Mouse (Mus musculus) heart, adult 18-20 months (tissue): ENCODE data around the gene Riok2. TPM values are rescaled to one million over a fixed set of nuclear protein-coding genes. Genes with fewer than 3 reads are reported as not detected.
"Not testable (repeated sequence)": the region's sequence is repeated elsewhere in the genome, so short reads cannot be mapped to it uniquely, and the experiment has no call there.

Source experiments
- DNase-seq, 2 experiments: peaks; one replicate each; pipeline ENCODE4 v3.0.0; 2021 to 2022; ENCODE audit warnings: mixed read lengths in 1 of 2
- long read RNA-seq, 2 experiments: library from polyadenylated mRNA; stranded (forward); transcript quantifications; one replicate each; pipeline ENCODE4 v2.0.0; 2021
- total RNA-seq, 2 experiments: library from RNA; stranded (reverse); gene quantifications; 2 replicates each; pipeline ENCODE4 v1.2.3; 2021

Riok2 gene
- total RNA-seq: 10 to 100 TPM; 16.2 to 16.5 TPM
- long read RNA-seq, experiment 1, transcript Riok2-201 (10 exons, 3,220 nt): major isoform, 8 of 18 reads
- long read RNA-seq, experiment 1, partial matches to known transcripts: 5 of 18 reads
- long read RNA-seq, experiment 1, other reads (novel, unspliced or antisense): 5 of 18 reads
- long read RNA-seq, experiment 2, transcript Riok2-201 (10 exons, 3,220 nt): major isoform, 8 of 15 reads
- long read RNA-seq, experiment 2, partial matches to known transcripts: 4 of 15 reads
- long read RNA-seq, experiment 2, other reads (novel, unspliced or antisense): 3 of 15 reads

DNA sequence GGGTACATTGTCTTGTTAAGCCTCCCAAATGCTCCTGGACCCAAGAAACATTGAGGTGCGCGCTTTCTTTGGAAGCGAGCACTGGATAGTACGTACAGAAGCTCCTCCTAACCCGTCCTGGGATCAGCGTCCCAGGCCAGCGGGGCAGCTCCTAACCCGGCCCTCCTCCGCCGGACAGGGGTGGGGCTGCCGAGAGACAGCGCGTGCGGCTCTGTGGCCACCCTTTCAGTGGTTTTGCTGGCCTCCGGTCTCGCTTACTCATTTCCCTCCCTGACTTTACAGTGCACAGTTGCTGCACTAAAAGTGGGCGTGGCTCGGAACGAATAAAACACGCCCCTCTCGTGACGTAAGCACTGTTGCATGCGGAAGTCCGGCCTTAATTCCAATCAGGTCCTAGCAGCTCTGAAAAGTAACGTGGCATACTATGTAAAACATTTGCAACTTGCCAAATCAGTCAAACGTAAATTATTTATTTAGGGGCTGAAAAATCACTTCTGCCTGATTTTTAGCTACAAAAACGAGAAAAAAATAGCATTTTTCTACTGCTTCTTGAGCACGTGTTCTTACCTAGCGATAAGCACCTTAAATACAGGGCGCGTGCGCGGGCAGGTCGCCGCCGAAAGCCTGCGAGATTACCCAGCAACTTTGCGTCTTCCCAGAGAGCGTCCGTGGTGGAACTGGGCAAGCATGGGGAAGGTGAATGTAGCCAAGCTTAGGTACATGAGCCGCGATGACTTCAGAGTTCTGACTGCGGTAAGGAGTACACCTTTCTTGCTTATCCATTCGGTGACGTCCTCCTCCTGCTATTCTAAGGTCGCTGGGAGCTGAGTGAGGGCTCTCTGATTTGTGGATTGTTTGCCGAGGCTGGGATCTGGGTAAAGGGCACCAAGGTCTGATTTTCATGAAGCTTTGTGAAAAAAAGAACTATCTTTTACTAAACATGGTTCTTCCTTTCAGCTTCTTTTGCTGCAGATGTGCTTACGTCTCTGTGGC is at the start of gene Riok2:
Riok2 (plus strand) TSS at position 392 of the 993 bp plus-strand sequence.
- DNase-seq: peak; percentile 98

DNA sequence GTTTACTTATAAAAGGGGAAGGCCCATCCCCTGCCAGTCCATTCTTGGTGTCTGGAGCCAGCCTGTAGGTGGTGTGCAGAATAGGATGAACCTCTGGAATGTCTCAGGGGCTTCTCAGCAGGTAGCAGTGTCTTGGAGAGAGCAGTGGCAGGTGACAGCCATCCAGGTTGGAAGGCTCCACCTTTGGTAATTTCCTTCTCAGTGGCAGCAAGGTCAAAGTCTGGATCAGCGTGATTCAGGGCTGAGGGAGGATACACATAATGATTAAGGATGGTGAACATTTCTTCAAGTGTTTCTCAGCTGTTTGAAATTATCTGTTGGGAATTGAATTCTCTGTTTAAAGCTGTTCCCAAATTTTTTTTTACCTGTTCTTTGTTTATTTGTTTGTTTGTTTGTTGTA is 48.1 kb upstream of the Riok2 start:
- DNase-seq: not testable (repeated sequence)

DNA sequence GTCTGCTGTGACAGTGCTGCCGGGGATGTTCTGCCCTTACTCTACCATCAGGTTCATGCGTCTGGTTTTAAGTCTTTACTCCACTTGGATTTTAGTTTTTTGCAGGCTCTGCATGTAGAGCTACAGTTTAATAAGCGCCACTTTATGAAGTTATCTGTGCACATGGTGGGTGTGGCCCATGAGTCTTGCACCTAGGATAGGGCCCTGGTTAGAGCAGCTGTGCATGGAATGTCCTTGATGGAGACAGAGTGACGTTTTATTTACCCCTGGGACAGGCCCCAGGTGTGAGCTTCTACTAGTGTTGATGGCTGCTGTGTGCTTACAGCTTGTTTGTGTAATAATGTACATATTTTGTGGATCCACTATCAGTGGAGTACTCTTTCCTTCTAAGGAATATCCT is 47.5 kb upstream of the Riok2 start:
- no peak for DNase-seq

DNA sequence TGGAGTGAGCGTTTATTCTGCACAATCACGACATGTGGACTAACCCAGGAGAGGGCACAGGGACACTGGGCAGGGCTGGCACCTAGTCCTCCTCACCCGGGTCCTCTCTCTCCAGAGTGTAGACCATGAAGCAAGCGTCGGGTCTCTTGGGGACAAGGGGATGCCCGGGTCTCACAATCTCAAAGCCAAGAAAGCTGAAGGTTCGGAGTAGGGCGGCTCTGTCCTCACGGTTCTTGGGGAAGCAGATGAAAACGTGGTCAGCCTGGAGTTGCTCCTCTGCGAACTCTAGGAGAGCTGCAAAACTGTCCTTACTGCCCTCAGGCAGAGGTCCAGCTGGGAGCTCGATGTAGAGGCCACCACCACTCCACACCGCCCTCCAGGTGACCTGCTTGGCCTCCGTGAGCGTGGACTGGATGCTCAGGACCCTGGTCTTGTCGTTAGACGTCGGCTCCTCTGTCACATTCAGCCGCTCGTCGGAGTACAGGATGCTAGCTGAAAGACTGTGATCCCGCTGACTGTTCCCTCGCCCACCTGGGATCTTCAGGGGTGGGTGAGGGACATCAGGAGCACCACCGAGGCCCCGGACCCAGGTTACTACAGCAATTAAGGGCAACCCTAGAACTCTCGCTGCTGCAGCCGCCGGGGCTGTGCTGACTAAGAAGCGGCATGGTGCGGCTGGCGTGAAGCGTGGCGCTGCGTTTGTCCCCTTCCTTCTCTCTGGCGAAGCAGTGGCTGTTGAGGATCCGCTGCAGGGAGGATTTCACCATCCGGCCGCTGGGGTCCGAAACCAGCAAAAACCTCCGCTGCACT is 28.5 kb upstream of the Riok2 start:
- DNase-seq: not testable (repeated sequence)

DNA sequence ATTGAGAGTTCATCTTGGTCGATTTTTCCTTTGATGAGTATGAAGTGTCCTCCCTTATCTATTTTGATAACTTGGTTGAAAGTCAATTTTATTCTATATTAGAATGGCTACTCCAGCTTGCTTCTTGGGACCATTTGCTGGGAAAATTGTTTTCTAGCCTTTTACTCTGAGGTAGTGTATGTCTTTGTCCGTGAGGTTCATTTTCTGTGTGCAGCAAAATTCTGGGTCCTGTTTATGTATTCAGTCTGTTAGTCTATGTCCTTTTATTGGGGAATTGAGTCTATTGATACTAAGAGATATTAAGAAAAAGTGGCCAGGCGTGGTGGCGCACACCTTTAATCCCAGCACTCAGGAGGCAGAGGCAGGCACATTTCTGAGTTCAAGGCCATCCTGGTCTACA is 27.8 kb upstream of the Riok2 start:
- not testable (repeated sequence) for DNase-seq

DNA sequence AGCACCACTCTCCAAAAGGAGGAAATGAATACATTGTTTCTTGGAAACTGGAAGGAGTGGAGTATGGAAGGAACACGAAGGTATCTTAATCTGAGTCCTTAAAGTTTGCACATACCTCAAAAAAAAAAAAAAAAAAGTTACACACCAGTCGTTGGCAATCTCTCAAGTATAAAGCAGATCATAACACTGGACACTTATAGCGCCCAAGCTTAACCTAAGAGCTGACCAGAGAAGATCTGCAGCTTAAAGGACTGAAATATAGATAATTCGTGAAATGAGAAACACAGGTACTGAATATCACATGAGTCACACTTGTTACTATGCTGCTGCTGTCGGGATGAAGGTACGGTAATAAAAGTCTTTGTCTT is 575 bp upstream of the Riok2 start:
- no peak for DNase-seq

DNA sequence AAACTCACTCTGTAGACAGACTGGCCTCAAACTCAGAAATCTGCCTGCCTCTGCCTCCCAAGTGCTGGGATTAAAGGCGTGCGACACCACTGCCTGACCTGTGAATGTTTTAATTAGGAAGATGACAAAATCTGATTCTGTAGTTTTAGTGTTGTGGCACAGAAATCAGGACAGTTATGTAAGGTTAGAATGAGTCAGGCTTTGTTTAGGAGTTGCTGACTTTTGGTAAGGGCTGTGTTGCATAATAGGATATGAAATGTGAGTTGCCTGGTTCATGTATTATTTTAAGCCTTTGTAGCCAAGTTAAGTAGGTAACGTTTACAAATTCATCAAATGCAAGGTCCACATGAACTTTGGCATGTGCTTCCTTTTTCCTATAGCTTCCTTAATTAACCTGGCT is 1.5 kb downstream of the Riok2 start:
- no peak for DNase-seq

DNA sequence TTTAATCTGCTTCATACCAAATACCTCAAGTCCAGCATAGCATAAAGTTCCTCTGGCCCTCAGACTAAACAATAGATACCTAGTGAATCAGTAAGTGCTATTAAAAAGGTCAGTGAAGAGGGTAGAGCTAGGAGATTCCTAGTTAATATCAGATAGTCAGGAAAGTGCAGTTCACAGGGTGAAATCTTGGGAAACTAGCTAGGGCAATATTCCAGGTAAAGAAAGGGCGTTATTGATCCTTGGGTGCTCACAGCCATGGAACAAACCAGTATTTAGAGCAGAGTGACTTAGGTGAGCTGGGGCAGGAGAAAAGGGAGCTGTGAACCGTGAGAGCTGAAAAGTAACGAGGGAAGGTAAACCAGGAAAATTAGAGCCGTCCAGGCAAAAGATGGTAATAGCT is 9.6 kb downstream of the Riok2 start:
- no peak for DNase-seq

DNA sequence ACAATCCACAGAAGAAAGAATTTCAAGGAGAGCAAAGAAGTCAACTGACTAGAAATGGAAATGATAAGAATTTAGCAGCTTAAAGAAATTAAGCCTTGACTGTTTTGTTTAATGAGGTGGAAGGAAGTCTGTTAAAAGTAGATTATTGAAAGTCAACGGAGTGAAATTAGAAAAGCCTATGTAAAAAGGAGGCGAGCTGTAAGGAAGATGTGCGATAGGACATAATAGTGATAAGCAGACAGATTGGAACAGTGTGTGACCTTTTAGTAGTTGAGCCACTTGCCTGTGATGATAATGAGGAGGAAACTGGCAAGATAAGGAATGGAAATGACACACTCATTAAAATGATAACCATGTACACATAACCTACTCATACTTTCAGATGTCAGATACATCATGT is 10.4 kb downstream of the Riok2 start:
- no peak for DNase-seq

DNA sequence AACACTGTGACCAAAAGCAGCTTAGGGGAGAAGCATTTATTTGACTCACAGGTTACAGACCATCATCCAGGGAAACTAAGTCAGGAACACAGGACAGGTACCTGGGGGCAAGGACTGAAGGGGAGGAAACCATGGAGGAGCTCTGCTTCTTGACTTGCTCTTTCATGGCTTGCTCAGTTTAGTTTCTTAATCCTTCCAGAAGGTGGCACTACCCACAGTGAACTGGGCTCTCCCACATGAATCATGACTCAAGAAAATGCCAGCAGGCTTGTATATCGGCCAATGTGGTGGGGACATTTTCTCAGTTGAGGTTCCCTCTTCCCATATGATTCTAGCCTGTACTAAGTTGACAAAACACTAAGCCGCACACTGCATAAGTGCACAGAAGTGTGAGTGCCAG is 12.0 kb downstream of the Riok2 start:
- DNase-seq: no peak

DNA sequence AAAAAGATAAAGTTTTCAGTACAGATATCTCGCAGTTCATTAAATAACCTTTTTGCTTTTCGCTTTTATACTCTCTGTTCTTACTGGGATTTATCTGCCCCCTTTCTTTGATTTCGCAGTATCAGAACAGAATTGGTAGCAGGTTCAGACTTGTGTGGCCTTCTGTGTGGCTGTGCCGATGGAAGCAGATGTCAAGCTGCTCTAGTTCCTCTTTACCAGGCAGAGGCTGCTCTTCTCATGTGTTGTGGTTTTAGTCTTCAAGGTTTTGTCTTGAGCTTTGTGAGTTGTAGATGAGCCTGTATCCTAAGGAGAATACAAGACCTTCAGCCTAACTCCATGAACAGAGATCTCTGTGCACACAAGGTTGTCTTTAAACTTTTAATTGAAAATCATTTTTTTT is 17.7 kb downstream of the Riok2 start:
- DNase-seq: no peak

DNA sequence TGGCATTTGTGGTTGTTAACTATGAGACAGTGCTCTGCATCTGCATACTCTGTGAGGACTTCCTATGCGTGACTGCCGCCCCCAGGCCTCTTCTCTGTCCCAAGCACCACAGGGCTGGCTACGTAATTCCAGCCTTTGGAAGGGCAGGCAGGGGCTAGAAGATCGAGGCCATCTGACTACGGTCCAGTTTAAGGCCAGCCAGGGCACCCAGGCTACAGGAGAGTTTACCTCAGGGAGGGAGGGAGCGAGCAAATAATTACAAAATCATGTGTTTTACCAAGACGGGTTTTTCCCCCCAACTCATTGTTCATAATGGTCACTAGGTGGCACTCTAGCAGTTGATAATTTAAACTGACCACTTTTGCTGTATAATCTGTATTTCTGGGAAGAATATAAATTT is 18.8 kb downstream of the Riok2 start:
- DNase-seq: peak in 1 of 2 experiments; percentile 20

DNA sequence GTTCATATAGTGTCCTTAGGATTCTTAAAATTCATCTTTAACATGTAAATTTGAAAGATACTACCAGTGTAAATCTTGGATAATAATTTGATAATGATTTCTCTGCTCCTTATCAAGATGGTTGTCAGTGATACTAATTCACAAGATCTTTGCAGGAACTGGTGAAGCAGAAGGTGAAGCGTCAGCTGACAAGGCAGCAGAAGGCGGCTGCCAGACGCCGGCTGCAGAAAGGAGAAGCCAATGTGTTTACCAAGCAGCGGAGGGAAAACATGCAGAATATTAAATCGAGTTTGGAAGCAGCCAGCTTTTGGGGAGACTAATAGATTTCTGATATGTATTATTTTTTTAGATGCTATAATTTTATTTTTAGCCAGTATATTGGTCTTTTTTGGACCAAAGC is 19.2 kb downstream of the Riok2 start:
- DNase-seq: no peak

DNA sequence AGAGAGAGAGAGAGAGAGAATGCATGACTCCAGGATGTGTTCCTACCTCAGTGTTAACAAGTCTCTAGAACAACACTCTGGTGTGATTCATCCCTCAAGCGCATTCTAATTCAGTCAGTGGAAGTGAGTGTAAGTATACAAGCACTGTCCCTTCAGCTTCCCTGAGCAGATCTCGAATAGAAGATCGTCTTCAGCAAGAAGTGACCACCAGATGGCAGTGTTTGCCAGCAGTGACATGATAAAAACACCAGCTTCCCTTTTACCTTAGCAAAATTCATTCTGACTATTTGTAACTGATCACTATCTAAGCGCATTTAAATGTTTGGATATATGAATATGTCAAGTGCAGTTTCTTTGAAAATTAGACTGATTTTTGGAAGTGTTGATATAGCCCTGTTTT is 20.2 kb downstream of the Riok2 start:
- peak; percentile 73 to 86 for DNase-seq

DNA sequence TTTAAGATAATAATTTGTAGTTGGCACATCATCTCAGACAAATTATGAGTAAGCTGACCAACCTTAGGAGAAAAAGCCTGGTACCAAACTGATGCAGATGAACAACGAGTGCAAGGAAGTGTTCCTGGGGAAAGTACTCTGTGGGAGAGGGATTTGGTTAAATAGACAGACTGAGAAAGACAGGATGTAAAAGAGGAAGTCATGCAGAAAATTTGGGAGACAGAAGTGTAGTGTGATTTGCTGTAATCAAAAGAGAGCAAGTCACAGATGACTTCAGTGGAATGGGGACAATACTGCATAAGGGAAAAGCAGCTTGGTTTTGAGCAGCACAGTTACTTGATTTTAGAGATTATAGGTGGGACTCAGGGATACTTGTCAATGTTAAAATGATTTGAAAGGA is 22.8 kb downstream of the Riok2 start:
- no peak for DNase-seq

DNA sequence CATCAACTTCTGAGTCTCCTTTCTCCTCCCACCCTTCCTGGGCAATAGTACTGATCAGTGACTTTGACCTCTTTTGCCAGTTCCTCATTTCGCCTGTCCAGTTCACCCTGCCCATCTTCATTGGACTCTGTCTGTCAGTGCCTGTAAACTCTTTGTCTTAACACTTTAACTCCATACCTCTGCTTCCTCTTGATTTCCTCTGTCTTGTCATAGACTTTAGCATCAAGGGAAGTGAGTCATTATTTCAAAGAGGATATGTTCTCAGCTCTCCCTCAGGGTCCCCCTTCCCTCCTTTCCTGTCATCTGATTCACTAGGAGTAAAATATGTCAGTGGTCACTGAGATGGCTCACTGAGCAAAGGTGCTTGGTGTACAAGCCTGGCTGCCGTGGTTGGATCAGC is 24.6 kb downstream of the Riok2 start:
- DNase-seq: no peak

DNA sequence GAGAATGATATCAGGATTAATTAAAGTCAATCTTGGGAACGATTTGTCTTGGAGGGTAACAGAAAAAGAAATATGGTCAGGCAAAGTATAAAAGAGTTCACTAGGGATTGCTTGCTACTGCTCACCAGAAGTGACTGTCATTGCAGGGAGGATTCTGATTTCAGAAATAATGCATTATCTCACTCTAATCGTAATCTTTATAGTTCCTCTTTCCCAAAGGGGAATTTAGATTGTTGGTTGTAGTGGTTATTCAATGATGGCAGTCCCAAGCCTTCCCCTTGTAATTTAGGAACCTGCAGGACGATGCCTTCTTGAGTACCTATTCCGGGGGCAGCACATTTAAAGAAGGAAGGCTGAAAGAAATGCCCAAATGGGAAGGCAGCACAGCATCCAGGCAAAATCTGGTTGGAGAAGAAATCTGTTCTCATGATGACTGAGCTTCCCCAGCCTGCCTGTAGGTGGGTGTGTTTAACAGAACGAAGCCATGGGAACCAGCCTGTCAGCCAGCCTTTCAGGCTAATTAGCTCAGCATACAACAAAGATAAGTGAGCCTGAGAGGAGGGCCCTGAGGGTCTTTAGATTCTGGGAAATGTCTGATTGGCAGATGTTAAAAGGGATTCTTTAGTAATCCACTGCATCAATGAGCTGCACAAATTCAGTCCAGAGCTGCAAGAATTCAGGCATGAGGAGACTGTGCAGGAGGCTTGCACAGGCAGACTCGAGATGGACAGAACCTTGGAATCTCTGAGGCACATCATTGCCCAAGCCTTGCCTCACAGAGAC is 28.3 kb downstream of the Riok2 start, which contains the start of gene Lix1:
Lix1 (plus strand) TSS at position 451 of the 783 bp plus-strand sequence.
- peak; percentile 13 to 39 for DNase-seq

DNA sequence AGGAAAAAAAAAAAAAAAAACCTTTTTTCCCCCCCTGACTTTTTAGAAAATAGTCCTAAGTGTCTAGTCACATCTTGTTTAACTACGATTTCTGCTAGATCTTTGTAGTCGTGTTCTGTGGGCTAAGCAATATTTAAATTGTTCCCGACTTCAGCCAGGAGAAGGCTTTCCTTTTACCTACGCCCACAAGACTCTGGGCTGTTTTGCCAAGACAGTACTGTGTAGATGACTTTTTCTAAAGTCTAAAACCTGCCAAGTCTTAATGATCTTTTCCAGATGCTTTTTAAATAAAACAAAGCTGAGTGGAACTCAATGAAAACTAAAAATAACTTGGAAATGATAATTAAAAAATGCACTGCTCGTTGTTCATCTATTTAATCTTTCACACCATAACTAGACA is 28.9 kb downstream of the Riok2 start:
- DNase-seq: no peak

DNA sequence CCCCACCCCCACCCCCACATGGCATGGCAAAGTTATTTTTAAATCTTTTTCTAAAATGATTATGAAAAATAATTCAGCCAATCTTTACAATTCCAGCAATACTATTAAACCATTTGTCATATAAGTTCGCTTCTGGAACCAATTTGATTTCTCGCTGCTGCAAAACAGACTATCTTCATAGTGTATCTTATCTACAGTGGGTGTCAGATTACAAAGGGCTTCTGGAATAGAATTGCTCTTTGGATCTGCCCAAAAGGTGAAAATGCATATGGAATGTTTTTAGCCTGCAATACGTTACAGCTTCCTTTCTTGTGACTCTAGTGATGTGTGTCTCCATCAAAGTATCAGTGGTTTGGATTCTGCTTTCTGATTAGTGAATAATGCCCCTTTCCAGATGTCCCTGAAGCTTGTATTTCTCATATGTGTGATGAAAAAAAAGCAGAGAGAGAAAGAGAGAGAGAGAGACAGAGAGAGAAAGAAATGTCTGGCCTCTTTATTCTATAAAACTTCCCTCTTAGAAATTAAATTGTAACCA is 29.5 kb downstream of the Riok2 start:
- DNase-seq: no peak

DNA sequence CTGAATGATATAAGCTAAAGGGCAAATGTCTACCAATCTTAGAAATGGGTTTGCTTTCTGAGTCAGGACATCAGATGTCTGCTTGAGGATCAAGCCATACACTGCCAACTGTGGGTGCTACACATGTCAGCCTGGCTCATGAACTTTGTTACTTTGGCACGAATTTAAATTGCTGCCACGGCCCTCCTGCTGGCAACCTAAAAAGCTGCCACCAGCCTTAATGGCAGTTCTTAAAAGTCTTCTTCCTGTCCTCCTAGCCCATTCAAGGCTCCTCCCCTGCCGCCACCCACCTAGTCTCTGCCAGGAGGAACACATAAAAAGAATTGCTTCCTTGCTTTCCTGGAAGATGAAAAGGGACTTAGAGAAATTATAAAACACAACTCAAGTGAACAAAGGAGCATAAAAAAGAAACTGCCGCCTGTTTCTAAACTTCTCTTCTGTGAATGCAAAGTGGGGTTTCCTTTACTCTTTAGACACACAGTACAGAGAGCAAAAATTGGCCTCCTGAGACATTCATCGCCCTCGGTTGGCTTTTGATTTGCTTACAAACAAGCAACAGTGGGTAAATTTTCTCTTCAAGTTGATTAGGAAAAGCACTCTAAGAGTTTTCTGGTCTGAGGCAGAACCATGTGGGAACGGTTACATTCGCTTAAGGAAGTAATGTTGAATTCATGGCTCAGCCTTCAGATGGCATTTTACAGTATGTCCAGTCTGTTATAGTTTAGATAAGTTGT is 30.9 kb downstream of the Riok2 start:
- no peak for DNase-seq

DNA sequence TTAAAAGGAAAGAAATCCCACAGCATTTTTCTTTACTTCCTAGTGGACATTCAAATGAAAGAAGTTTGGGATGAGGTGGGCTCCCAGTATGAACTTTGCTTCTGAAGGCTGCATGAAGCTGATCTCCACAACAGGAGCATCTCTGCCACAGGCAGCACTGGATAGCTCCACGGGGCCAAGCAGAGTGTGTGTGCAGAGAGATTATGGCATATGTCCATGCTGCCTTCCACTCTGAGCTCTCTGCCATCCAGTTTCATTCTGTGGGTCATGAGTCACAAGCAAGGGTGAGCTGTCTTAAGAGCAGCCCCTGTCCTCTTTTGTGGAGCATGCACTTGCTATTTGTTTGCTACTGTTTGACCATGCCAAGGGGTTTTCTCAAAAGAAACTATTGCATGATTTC is 31.5 kb downstream of the Riok2 start:
- no peak for DNase-seq
